Mouse (Mus musculus) MEL (cell line): ENCODE measurements at regions not wholly inside any gene's neighbourhood (a gene's known extent, or its start where the extent isn't known, plus 50 kb on each side); places are given as distances from the start of the nearest gene placed in this dataset.

Experiments used
- GATA1 ChIP-seq: IDR thresholded peaks from 2 replicates; pipeline ENCODE4 v1.6.1; 2011; ENCODE audit warnings: low read depth, low read length, improper control_type of control experiment
- NRF1 ChIP-seq: IDR thresholded peaks from 2 replicates; pipeline ENCODE4 v1.6.1; 2014; ENCODE audit warnings: low read depth, mild to moderate bottlenecking, inconsistent platforms, low read length, improper control_type of control experiment, moderate library complexity; ENCODE audit not compliant: poor library complexity, insufficient read depth, severe bottlenecking
- POLR2AphosphoS2 ChIP-seq: IDR thresholded peaks from 2 replicates; pipeline ENCODE4 v1.6.1; 2011; ENCODE audit warnings: low read length, improper control_type of control experiment
- SMC3 ChIP-seq: IDR thresholded peaks from 2 replicates; pipeline ENCODE4 v1.6.1; 2011; ENCODE audit warnings: low read depth, low read length, improper control_type of control experiment
- UBTF ChIP-seq: IDR thresholded peaks from 2 replicates; pipeline ENCODE4 v1.6.1; 2012; ENCODE audit warnings: low read depth, mild to moderate bottlenecking, inconsistent platforms, low read length, improper control_type of control experiment, moderate library complexity, borderline replicate concordance; ENCODE audit not compliant: insufficient read depth

GRCm38 (mm10) chr19:54697411-54697810 is 429.6 kb downstream of the Gpam start:
- no peak for TF ChIP-seq UBTF
- no peak for TF ChIP-seq NRF1
- no peak for TF ChIP-seq POLR2AphosphoS2
- no peak for TF ChIP-seq GATA1
- no peak for TF ChIP-seq SMC3
